Mouse (Mus musculus) forebrain, embryonic 14.5 days (tissue): ENCODE data around the gene Ube2h. TPM values are rescaled to one million over a fixed set of nuclear protein-coding genes. Genes with fewer than 3 reads are reported as not detected.
"Not testable (repeated sequence)": the region's sequence is repeated elsewhere in the genome, so short reads cannot be mapped to it uniquely, and the experiment has no call there.

ENCODE experiments used
- ATAC-seq: fragments of 200-750 bp; cut with Nextera tagmentation; 2 replicates; pipeline ENCODE4 v1.8.0; 2017; ENCODE audit warnings: mild to moderate bottlenecking, moderate library complexity
- DNase-seq: peaks from one replicate; pipeline ENCODE4 v3.0.0-alpha.2; 2015; ENCODE audit warnings: low spot score
- H3K27ac ChIP-seq: fragments of 300-500 bp; sonication (generic); 2 replicates; pipeline ENCODE4 v1.5.1; 2014; ENCODE audit warnings: low read depth, mild to moderate bottlenecking, control low read depth, low read length, moderate library complexity
- H3K27me3 ChIP-seq: fragments of 300-500 bp; sonication (generic); replicated peaks from 2 replicates; pipeline ENCODE4 v1.6.1; 2014; ENCODE audit warnings: low read length, control low read depth, mixed read lengths; ENCODE audit not compliant: control insufficient read depth, insufficient read depth
- H3K36me3 ChIP-seq: fragments of 300-500 bp; sonication (generic); 2 replicates; pipeline ENCODE4 v1.6.1; 2014; ENCODE audit warnings: low read length, control low read depth; ENCODE audit not compliant: control insufficient read depth, insufficient read depth
- H3K4me1 ChIP-seq: fragments of 300-500 bp; sonication (generic); 2 replicates; pipeline ENCODE4 v1.6.1; 2014; ENCODE audit warnings: antibody characterized with exemption, low read length, control low read depth; ENCODE audit not compliant: control insufficient read depth, insufficient read depth
- H3K4me2 ChIP-seq: fragments of 300-500 bp; sonication (generic); 2 replicates; pipeline ENCODE4 v1.6.1; 2014; ENCODE audit warnings: mild to moderate bottlenecking, control low read depth, low read length
- H3K4me3 ChIP-seq: fragments of 300-500 bp; sonication (generic); 2 replicates; pipeline ENCODE4 v1.5.1; 2014; ENCODE audit warnings: low read depth, low read length, control low read depth
- H3K9ac ChIP-seq: fragments of 300-500 bp; sonication (generic); 2 replicates; pipeline ENCODE4 v1.6.1; 2014; ENCODE audit warnings: mild to moderate bottlenecking, low read length, control low read depth, moderate library complexity
- H3K9me3 ChIP-seq: fragments of 300-500 bp; sonication (generic); replicated peaks from 2 replicates; pipeline ENCODE4 v1.6.1; 2016; ENCODE audit warnings: low read length, control low read depth, mixed read lengths; ENCODE audit not compliant: control insufficient read depth
- WGBS: fragments of 180-500 bp; shearing (Covaris S2); extraction: QIAGEN DNeasy Blood & Tissue Kit; methylation state at CpG from one replicate; pipeline ENCODE4 v1.1.7; 2014; 5-methylcytosine and 5-hydroxymethylcytosine counted together
- polyA plus RNA-seq: library from polyadenylated mRNA; unstranded; fragments of >200 nt; fragmentation: Nextera tagmentation; extraction: Ambion mirVana; gene quantifications from 2 replicates; pipeline ENCODE4 v1.2.1, GENCODE M21; 2014

The Ube2h gene
- polyA plus RNA-seq, 1 experiment from 2014 or later, result 57.3 TPM

DNA sequence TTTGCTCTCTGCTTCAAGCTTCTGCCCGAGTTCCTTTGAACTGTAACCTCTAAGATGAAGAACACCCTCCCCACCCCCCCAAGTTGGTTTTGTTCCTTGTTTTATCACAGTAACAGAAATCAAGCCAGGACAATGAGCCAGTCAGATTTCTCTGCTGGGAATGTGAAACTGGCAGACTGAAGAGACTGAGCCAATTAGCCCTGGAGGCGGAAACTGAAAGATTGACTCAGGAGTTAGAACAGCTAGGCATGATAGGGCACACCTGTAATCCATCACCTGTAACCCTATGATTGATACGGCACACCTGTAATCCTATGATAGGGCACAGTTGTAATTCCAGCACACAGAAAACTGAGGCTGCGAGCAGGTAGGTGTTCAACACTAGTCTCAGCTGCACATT lies 27.9 kb upstream of the Ube2h start:
- H3K4me3 ChIP-seq, result no peak overlapping the region
- no peaks in the 10 kb centered on the region for H3K9me3 ChIP-seq
- H3K27ac ChIP-seq, result no peak overlapping the region
- 66% methylated on average over 4 of the region's 4 CpGs for WGBS
- no peak for DNase-seq
- H3K36me3 ChIP-seq, result no peaks in the 10 kb centered on the region
- no peaks in the 10 kb centered on the region for H3K27me3 ChIP-seq
- H3K4me1 ChIP-seq, result no peaks in the 10 kb centered on the region
- no peak overlapping the region for H3K4me2 ChIP-seq
- no peak overlapping the region for H3K9ac ChIP-seq
- ATAC-seq, result no peak

DNA sequence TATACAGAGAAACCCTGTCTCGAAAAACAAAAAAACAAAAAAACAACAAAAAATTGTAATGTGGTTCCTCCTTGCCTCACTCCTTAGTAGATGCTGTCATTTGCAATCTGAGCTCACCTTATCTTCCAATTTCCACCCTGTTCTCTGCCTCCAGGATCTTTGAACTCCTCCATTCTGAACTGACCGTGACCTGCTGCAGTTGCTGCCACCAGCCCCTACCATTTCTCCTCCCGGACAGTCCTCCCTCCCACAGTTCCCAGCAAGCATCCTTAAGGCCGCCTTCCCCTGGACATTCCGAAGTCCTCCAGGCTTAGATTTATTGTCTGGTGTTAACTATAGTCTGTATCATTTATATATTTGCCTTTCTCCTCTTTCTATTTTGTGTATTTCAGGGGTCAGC lies 26.4 kb upstream of the Ube2h start:
- no peak for ATAC-seq
- no peaks in the 10 kb centered on the region for H3K36me3 ChIP-seq
- WGBS, result 88% methylated on average over 5 of the region's 5 CpGs
- no peaks in the 10 kb centered on the region for H3K9me3 ChIP-seq
- H3K27me3 ChIP-seq, result no peaks in the 10 kb centered on the region
- no peak overlapping the region for H3K9ac ChIP-seq
- no peak overlapping the region for H3K4me2 ChIP-seq
- H3K4me3 ChIP-seq, result no peak overlapping the region
- DNase-seq, result no peak
- no peak overlapping the region for H3K27ac ChIP-seq
- no peaks in the 10 kb centered on the region for H3K4me1 ChIP-seq

DNA sequence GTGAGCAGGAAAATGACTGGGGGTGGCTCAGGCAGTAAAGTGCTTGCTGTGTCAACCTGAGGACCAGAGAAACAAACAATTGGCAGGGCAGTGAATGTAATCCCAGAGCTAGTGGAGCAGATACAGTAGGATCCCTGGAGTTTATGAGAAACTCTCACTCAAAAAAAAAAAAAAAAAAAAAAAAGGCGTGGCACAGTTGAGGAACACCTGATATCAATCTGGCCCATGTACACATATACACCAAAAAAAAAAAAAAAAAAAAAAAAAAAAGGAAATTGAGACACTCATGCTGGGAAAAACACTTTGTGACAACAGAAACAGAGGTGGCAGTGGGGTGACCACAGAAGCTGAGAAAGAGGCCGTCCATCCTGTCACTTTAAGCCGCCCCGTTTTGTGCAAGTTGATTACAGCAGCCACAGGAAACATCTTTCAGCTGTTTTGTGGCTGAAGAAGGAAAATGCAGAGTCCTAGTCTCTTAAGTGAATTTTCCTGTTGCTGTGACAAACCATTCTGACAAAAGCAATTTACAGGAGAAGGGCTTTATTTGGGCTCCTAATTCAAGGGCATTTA lies 21.7 kb upstream of the Ube2h start:
- WGBS, result 76% methylated on average over 4 of the region's 4 CpGs
- no peaks in the 10 kb centered on the region for H3K36me3 ChIP-seq
- H3K27ac ChIP-seq, result no peak overlapping the region
- no peak overlapping the region for H3K4me2 ChIP-seq
- no peaks in the 10 kb centered on the region for H3K27me3 ChIP-seq
- no peak overlapping the region for H3K4me3 ChIP-seq
- ATAC-seq (no peak), DNase-seq (no peak)
- H3K9me3 ChIP-seq, result no peaks in the 10 kb centered on the region
- no peaks in the 10 kb centered on the region for H3K4me1 ChIP-seq
- H3K9ac ChIP-seq, result no peak overlapping the region

DNA sequence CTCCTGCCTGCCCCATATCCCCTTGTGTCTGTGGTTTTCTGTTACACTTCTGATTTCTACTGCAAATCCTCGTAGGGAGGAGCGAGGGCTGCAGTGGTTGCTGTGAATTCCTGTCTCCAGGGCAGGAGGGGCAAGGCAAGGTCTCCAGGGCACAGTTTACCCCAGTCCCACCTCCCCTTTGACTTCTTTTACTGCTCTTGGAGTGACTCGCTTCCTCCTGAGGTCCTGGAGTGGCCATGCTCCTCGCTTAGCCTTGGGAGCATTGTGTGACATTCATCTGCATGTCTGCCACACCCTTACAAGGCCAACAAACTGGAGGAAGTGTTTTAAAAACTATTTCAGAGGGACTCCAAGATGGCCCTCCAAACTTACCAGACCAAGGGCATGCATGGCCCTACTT lies 16.7 kb upstream of the Ube2h start:
- Histone ChIP-seq H3K4me2 (no peak overlapping the region), H3K9ac (no peak overlapping the region), H3K36me3 (no peaks in the 10 kb centered on the region), H3K4me1 (no peaks in the 10 kb centered on the region), H3K27me3 (no peaks in the 10 kb centered on the region), H3K4me3 (no peak overlapping the region), H3K9me3 (no peaks in the 10 kb centered on the region), H3K27ac (no peak overlapping the region)
- WGBS, result 70% methylated on average over 4 of the region's 4 CpGs
- ATAC-seq (no peak), DNase-seq (no peak)

DNA sequence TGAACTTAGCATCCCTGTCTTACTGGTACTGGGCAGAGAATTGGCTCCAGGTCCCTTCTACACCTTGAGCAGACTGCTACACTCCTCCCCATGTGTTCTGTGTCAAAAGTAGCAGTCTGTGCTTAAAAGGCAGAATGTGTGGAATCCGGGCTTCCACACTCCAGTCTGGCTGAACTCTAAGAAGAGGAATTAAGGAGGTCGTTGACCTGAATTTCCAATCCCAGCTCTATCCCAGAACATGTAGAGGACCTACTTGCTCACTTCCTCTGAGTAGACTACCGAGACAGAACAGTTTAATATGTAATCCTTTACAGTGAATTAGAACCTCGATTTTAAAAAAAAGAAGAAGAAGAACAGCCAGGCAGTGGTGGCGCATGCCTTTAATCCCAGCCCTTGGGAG lies 14.9 kb upstream of the Ube2h start:
- no peak overlapping the region for H3K4me2 ChIP-seq
- WGBS, result 83% methylated on average over 5 of the region's 5 CpGs
- no peak overlapping the region for H3K27ac ChIP-seq
- H3K9me3 ChIP-seq, result no peaks in the 10 kb centered on the region
- H3K36me3 ChIP-seq, result no peaks in the 10 kb centered on the region
- H3K27me3 ChIP-seq, result no peaks in the 10 kb centered on the region
- no peaks in the 10 kb centered on the region for H3K4me1 ChIP-seq
- no peak for DNase-seq
- no peak for ATAC-seq
- no peak overlapping the region for H3K4me3 ChIP-seq
- no peak overlapping the region for H3K9ac ChIP-seq

DNA sequence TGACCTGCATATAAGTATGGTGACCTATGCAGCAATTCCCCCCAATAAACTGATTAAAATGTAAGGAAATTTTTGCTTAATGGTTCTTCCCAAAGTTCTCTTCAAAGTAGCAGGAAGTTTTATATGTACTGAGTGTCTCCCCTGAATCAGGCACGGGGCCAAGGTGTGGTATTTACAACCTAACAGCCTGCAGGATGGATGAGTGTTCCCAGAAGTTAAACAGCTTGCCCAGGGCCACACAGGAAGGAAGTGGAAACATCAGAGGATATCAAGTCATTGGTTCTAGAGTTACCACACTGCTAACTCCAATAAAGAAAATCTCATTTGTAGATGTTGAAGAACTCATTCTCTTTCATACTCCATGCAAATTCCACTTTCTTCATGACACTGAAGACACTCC lies 7.7 kb upstream of the Ube2h start:
- Histone ChIP-seq H3K4me2 (no peak overlapping the region), H3K27me3 (no peaks in the 10 kb centered on the region), H3K4me3 (no peak overlapping the region), H3K9ac (no peak overlapping the region), H3K4me1 (no peaks in the 10 kb centered on the region), H3K9me3 (no peaks in the 10 kb centered on the region), H3K27ac (no peak overlapping the region), H3K36me3 (no peaks in the 10 kb centered on the region)
- WGBS, result 69% methylated on average over 1 of the region's 1 CpGs
- ATAC-seq (no peak), DNase-seq (no peak)

DNA sequence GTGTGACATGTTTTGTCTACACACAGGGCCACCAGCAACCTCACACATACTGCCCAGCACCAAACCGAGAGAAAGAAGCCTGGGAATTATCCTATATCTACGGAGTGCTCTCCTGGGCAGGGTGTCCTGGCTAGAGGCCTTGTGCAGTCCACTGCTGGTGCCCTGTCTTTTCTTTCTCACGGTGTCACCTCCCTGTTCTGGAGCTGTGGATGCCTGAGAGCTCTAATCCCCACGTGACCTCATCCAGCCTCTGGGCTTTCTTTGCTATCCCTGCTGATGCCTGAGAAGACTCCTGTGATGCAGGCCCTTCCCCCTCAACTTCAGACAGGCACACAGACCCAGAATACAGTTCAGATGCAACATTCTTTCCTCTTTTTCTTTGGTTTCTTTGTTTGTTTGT lies 4.4 kb upstream of the Ube2h start:
- Histone ChIP-seq H3K27me3 (no peaks in the 10 kb centered on the region), H3K4me1 (no peaks in the 10 kb centered on the region), H3K9ac (no peak overlapping the region), H3K4me3 (no peak overlapping the region), H3K27ac (no peak overlapping the region), H3K36me3 (no peaks in the 10 kb centered on the region), H3K9me3 (no peaks in the 10 kb centered on the region), H3K4me2 (no peak overlapping the region)
- no peak for DNase-seq
- WGBS, result 29% methylated on average over 4 of the region's 4 CpGs
- no peak for ATAC-seq

DNA sequence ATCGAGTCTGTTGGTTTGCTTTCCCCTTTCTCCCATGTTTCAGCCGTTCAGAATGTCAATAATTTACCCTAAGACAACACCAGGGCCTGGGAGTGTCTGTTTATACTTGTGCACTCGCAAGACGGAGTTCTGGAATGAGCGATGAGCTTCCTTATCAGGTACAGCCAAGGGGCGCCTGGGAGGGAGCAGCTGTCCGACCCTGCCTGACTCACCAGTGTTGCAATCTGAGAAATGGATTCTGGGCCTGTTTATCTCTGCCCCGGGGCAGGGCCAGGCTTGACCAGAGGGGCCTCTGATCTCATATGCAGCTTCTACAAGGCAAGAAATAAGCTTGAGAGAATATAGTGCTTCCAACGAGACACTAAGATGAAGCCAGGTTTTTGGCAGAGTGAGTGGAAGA lies 3.4 kb upstream of the Ube2h start:
- DNase-seq (no peak), ATAC-seq (no peak)
- H3K4me3 ChIP-seq, result no peak overlapping the region
- no peaks in the 10 kb centered on the region for H3K9me3 ChIP-seq
- no peaks in the 10 kb centered on the region for H3K36me3 ChIP-seq
- no peak overlapping the region for H3K27ac ChIP-seq
- H3K4me2 ChIP-seq, result no peak overlapping the region
- no peaks in the 10 kb centered on the region for H3K27me3 ChIP-seq
- H3K4me1 ChIP-seq, result no peaks in the 10 kb centered on the region
- no peak overlapping the region for H3K9ac ChIP-seq
- WGBS, result 84% methylated on average over 9 of the region's 9 CpGs

DNA sequence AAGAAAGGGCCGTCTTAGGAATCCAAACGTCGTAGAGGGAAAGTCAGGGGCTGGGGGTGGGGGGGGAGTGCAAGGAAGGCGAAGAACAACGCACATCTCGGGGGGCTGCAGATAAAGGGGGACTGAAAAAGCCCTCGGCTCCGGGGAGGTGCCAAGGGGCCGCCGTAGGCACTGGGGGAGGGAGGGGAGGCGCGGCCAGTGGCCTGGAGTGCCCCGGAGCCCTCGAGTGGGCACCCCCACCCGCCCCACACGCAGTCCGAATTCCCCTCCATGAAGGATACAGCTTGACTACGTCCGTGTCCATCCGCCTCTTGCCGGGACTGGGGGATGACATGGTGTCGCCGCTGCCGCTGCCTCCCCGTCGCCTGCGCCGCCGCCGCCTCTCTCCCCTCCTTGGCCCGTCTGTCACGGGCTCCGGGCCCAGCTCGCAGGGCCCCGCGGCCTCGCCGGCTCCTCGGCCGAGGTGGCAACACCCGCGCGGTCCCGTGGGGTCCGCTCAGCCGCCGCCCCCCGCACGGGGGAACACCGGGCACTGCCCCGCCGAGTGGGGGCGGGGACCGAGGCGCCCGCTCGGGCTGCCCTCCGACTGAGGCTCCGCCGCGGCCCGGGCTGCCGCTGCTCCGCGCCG lies 454 bp downstream of the Ube2h start:
- WGBS, result under 1% methylated on average over 35 of the region's 66 CpGs
- peak; percentile 30 for ATAC-seq
- peak; percentile 46 for DNase-seq

More for the DNA sequence above, 454 bp downstream of the Ube2h start:
- not testable (repeated sequence) for H3K27me3 ChIP-seq, H3K9me3 ChIP-seq, H3K36me3 ChIP-seq
- Histone ChIP-seq H3K4me3 (peak overlapping the region; percentile 75), H3K4me2 (peak overlapping the region; percentile 69), H3K9ac (peak overlapping the region; percentile 91), H3K4me1 (peaks cover 17% of the 10 kb centered on the region; the same call in 1 of the 2 replicates), H3K27ac (peak overlapping the region; percentile 92)
